Mouse (Mus musculus) kidney, postnatal 0 days (tissue): ENCODE data around the gene Klc1. TPM values are rescaled to one million over a fixed set of nuclear protein-coding genes. Genes with fewer than 3 reads are reported as not detected.
A peak's percentile ranks its signal among the peaks of the same experiment; 100 is the strongest.

ENCODE experiments used
- ATAC-seq: fragments of 200-750 bp; cut with Nextera tagmentation; replicated peaks from 2 replicates; pipeline ENCODE4 v1.8.0; 2017; ENCODE audit warnings: low read depth, moderate number of reproducible peaks, moderate TSS enrichment, moderate library complexity; ENCODE audit not compliant: low FRiP score
- DNase-seq: peaks from one replicate; pipeline ENCODE4 v3.0.0-alpha.2; 2016; ENCODE audit warnings: low spot score
- H3K27ac ChIP-seq: fragments of 300-500 bp; sonication (generic); 2 replicates; pipeline ENCODE4 v1.5.1; 2014; ENCODE audit warnings: mild to moderate bottlenecking
- H3K27me3 ChIP-seq: fragments of 300-500 bp; sonication (generic); 2 replicates; pipeline ENCODE4 v1.6.1; 2014; ENCODE audit warnings: low read length, mixed read lengths; ENCODE audit not compliant: insufficient read depth
- H3K36me3 ChIP-seq: fragments of 300-500 bp; sonication (generic); 2 replicates; pipeline ENCODE4 v1.6.1; 2014; ENCODE audit warnings: low read length, mixed read lengths; ENCODE audit not compliant: insufficient read depth
- H3K4me1 ChIP-seq: fragments of 300-500 bp; sonication (generic); replicated peaks from 2 replicates; pipeline ENCODE4 v1.6.1; 2014; ENCODE audit warnings: antibody characterized with exemption, low read length, mixed read lengths; ENCODE audit not compliant: insufficient read depth
- H3K4me2 ChIP-seq: fragments of 300-500 bp; sonication (generic); 2 replicates; pipeline ENCODE4 v1.6.1; 2014; ENCODE audit warnings: mild to moderate bottlenecking, low read length, moderate library complexity, mixed read lengths
- H3K4me3 ChIP-seq: fragments of 300-500 bp; sonication (generic); replicated peaks from 2 replicates; pipeline ENCODE4 v1.5.1; 2014; ENCODE audit warnings: low read depth, low read length
- H3K9ac ChIP-seq: fragments of 300-500 bp; sonication (generic); 2 replicates; pipeline ENCODE4 v1.6.1; 2014; ENCODE audit warnings: low read depth, low read length
- H3K9me3 ChIP-seq: fragments of 300-500 bp; sonication (generic); replicated peaks from 2 replicates; pipeline ENCODE4 v1.6.1; 2016; ENCODE audit warnings: low read length, inconsistent platforms, mixed read lengths
- CTCF ChIP-seq: IDR thresholded peaks from 2 replicates; pipeline ENCODE4 v1.5.1; 2016; ENCODE audit warnings: antibody characterized with exemption, low read depth, mild to moderate bottlenecking, moderate library complexity
- WGBS: fragments of 180-500 bp; shearing (Covaris S2); extraction: QIAGEN DNeasy Blood & Tissue Kit; methylation state at CpG from one replicate; pipeline ENCODE4 v1.1.7; 2014; 5-methylcytosine and 5-hydroxymethylcytosine counted together
- polyA plus RNA-seq: library from polyadenylated mRNA; unstranded; fragments of >200 nt; fragmentation: Nextera tagmentation; extraction: Ambion mirVana; gene quantifications from 2 replicates; pipeline ENCODE4 v1.2.1, GENCODE M21; 2015

Klc1 gene
- polyA plus RNA-seq, 1 experiment from 2014 or later = 52.6 TPM

DNA sequence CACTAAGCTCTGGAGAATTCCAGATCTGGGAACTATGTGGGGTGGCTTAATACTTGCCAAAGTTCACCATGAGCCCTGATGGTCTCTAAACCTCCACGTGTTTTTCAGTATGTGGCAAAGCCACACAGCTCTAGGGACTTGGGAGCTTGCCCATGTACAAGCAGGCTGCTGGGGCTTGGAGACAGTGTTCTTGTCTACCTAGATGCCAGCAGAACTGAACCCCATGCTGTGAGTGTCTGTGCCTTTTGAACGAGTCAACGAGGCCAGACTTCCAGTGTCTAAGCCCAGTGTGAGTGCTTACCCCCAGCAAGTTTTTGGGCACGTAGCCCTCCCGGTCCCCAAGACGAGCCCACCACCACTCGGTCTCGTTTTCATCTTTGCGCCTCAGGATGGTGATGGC lies 71.3 kb downstream of the Klc1 start:
- Histone ChIP-seq H3K4me1 (no peaks in the 10 kb centered on the region), H3K4me2 (no peak overlapping the region), H3K36me3 (peaks cover 90% of the 10 kb centered on the region), H3K27me3 (no peaks in the 10 kb centered on the region), H3K27ac (no peak overlapping the region), H3K4me3 (no peak overlapping the region), H3K9me3 (no peaks in the 10 kb centered on the region), H3K9ac (no peak overlapping the region)
- ATAC-seq (no peak), DNase-seq (no peak)
- 95% methylated on average over 9 of the region's 9 CpGs for WGBS
- TF ChIP-seq CTCF = no peak

DNA sequence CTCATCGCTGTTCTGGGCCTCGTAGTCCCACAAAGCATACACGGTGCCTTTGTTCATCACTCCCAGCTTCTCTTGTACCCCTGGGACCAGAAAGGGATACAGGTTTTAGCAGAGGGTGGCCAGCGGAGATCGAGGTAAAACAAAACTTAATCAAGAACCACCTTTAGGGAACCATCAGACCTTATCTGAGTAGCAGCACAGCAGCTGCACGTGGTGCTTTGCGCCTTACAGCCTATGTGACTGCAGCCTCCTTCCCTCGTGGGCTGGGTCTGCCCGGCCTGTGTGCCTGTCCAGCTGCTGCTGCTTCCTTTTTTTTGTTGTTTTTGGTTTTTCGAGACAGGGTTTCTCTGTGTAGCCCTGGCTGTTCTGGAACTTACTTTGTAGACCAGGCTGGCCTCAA lies 71.7 kb downstream of the Klc1 start:
- WGBS = 88% methylated on average over 10 of the region's 10 CpGs
- no peaks in the 10 kb centered on the region for H3K27me3 ChIP-seq
- no peak for DNase-seq
- no peak overlapping the region for H3K27ac ChIP-seq
- no peak for TF ChIP-seq CTCF
- no peak overlapping the region for H3K4me2 ChIP-seq
- no peaks in the 10 kb centered on the region for H3K4me1 ChIP-seq
- no peak for ATAC-seq
- no peak overlapping the region for H3K4me3 ChIP-seq
- H3K36me3 ChIP-seq = peaks cover 87% of the 10 kb centered on the region
- no peak overlapping the region for H3K9ac ChIP-seq
- H3K9me3 ChIP-seq = no peaks in the 10 kb centered on the region

DNA sequence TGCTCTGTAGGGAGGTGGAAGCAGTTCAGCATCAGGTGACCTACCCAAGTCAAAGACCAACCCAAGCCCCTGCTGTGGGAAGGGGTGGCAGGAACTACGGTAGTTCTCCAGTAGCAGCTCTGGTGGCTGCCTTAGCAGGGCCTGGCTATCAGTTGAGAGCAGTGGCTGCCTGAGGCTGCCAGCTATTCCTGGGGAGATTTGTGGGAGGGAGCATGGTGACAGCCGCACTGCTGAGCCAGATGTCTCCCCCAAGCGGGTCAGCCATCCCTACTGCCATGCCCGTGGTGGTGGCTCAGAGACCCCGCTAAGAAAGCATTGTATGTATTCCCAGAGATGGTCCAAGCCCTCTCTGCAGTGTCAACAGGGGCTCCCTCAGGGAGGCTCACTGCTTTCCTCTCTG lies 74.0 kb downstream of the Klc1 start:
- H3K4me3 ChIP-seq = no peak overlapping the region
- DNase-seq (no peak), ATAC-seq (no peak)
- peaks cover 80% of the 10 kb centered on the region for H3K36me3 ChIP-seq
- no peak overlapping the region for H3K4me2 ChIP-seq
- no peaks in the 10 kb centered on the region for H3K27me3 ChIP-seq
- WGBS = 78% methylated on average over 5 of the region's 5 CpGs
- no peaks in the 10 kb centered on the region for H3K4me1 ChIP-seq
- TF ChIP-seq CTCF = no peak
- no peak overlapping the region for H3K27ac ChIP-seq
- no peak overlapping the region for H3K9ac ChIP-seq
- H3K9me3 ChIP-seq = no peaks in the 10 kb centered on the region

DNA sequence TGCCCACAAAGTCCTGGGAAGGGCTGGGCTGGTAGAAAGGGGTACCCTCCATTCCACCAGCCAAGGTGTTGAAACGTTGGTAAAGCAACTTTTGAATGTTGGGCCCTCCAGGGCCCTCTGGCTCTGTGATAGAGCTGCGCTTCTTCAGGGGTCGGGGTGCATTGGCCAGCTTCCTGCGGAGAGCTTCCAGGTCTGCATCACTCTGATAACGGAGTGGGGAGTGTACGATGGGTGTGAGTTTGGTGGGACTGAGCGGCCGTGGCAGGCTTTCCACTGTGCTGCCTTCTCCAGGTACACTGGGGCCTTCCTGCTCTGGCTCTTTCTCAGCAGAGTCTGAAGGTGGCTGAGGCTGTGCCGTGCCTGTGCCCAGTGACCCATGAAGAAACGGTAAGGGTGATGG lies 74.8 kb downstream of the Klc1 start:
- no peak for TF ChIP-seq CTCF
- DNase-seq (no peak), ATAC-seq (no peak)
- H3K27ac ChIP-seq = no peak overlapping the region
- H3K4me3 ChIP-seq = no peak overlapping the region
- 81% methylated on average over 10 of the region's 10 CpGs for WGBS
- H3K4me1 ChIP-seq = no peaks in the 10 kb centered on the region
- no peaks in the 10 kb centered on the region for H3K9me3 ChIP-seq
- no peak overlapping the region for H3K9ac ChIP-seq
- H3K27me3 ChIP-seq = no peaks in the 10 kb centered on the region
- peaks cover 79% of the 10 kb centered on the region for H3K36me3 ChIP-seq
- H3K4me2 ChIP-seq = no peak overlapping the region

DNA sequence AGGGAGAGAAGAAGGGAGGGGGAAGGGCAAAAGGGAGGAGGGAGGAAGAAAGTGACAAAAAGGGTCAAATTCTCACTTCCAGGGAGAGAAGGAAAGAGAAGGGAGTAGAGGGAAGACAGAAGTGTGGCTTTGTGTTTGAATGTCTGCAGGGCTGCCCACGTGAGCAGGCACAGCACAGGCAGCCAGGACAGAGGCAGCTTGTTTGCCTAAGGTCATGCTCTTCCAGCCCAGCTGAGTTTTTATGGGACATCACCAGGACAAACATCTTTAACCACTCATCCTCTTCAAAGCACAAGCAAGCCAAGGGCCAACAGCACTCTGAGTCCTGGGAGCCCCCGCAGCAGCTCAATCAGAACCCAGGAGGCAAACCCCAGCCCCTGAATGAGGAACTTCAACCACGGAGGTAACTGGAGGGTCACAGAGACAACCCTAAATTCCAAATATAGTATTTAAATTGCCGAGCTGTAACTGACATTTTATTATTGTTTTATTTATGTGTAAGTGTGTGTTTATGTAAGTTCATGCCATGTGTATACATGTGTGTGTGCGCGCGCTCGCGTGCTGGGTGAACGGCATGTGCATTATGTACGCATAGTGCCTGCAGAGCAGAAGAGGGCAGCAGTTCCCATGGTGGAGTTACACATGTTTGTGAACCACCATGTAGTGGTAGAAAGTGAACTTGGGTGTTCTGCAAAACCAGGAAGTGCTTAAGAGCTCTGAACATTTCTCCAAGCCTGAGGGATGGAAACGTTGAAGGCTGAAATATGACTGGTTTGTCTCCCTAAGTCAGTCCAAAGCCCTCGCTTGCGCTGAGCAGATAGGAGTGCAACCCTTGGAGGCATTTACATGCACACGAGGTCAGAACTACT lies 84.2 kb downstream of the Klc1 start:
- Histone ChIP-seq H3K9me3 (no peaks in the 10 kb centered on the region), H3K4me2 (no peak overlapping the region), H3K36me3 (peaks cover 34% of the 10 kb centered on the region), H3K9ac (no peak overlapping the region), H3K27me3 (no peaks in the 10 kb centered on the region), H3K4me3 (no peak overlapping the region), H3K4me1 (no peaks in the 10 kb centered on the region), H3K27ac (no peak overlapping the region)
- ATAC-seq (no peak), DNase-seq (no peak)
- TF ChIP-seq CTCF = peak; percentile 9; the same call in 1 of the 2 replicates
- whole genome bisulfite sequencing = 66% methylated on average over 15 of the region's 15 CpGs

DNA sequence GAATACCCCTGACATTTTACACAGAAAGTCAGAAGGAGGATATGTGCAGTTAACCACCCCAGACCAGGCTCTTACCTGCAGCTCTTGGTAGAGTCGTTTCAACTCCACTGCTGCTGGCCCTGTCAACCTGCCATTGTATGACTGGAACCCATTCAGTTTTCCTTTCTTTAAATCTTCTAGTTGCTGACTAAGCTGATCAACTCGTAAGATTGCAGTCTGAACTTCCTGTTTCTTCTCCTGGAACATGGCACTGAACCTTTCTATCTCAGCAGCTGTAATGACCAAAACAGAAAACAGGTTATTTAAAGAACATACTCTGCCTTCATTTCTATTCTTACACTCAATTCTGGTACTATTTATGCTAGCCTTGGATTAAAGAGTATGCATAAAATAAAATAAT lies 84.8 kb downstream of the Klc1 start:
- TF ChIP-seq CTCF = no peak
- WGBS = 42% methylated on average over 2 of the region's 2 CpGs
- Histone ChIP-seq H3K36me3 (peaks cover 28% of the 10 kb centered on the region), H3K9me3 (no peaks in the 10 kb centered on the region), H3K27me3 (no peaks in the 10 kb centered on the region), H3K4me2 (no peak overlapping the region), H3K9ac (no peak overlapping the region), H3K27ac (no peak overlapping the region), H3K4me3 (no peak overlapping the region), H3K4me1 (no peaks in the 10 kb centered on the region)
- ATAC-seq (no peak), DNase-seq (no peak)
